Mouse (Mus musculus) embryonic facial prominence, embryonic 12.5 days (tissue): ENCODE data around the gene Tmprss6. TPM values are rescaled to one million over a fixed set of nuclear protein-coding genes. Genes with fewer than 3 reads are reported as not detected.
A peak's percentile ranks its signal among the peaks of the same experiment; 100 is the strongest.

ENCODE experiments used
- ATAC-seq: fragments of 200-750 bp; cut with Nextera tagmentation; 2 replicates; pipeline ENCODE4 v1.8.0; 2017; ENCODE audit not compliant: insufficient number of reproducible peaks, insufficient read depth, low FRiP score, low TSS enrichment
- H3K27ac ChIP-seq: fragments of 300-500 bp; sonication (generic); 2 replicates; pipeline ENCODE4 v1.5.1; 2016; ENCODE audit warnings: mild to moderate bottlenecking
- H3K27me3 ChIP-seq: fragments of 300-500 bp; sonication (generic); 2 replicates; pipeline ENCODE4 v1.6.1; 2016; ENCODE audit warnings: mild to moderate bottlenecking, moderate library complexity
- H3K36me3 ChIP-seq: fragments of 300-500 bp; sonication (generic); 2 replicates; pipeline ENCODE4 v1.6.1; 2016; ENCODE audit warnings: mild to moderate bottlenecking
- H3K4me1 ChIP-seq: fragments of 300-500 bp; sonication (generic); 2 replicates; pipeline ENCODE4 v1.6.1; 2016
- H3K4me2 ChIP-seq: fragments of 300-500 bp; sonication (generic); replicated peaks from 2 replicates; pipeline ENCODE4 v1.6.1; 2016; ENCODE audit warnings: mild to moderate bottlenecking, moderate library complexity
- H3K4me3 ChIP-seq: fragments of 300-500 bp; sonication (generic); 2 replicates; pipeline ENCODE4 v1.5.1; 2016; ENCODE audit warnings: mild to moderate bottlenecking
- H3K9ac ChIP-seq: fragments of 300-500 bp; sonication (generic); 2 replicates; pipeline ENCODE4 v1.6.1; 2016; ENCODE audit warnings: mild to moderate bottlenecking, moderate library complexity
- H3K9me3 ChIP-seq: fragments of 300-500 bp; sonication (generic); 2 replicates; pipeline ENCODE4 v1.6.1; 2016; ENCODE audit warnings: mild to moderate bottlenecking, moderate library complexity
- WGBS: fragments of 180-500 bp; shearing (Covaris S2); methylation state at CpG from one replicate; pipeline ENCODE4 v1.1.7; 2016; 5-methylcytosine and 5-hydroxymethylcytosine counted together
- polyA plus RNA-seq: library from polyadenylated mRNA; unstranded; fragments of >200 nt; fragmentation: Nextera tagmentation; extraction: Ambion mirVana; gene quantifications from 2 replicates; pipeline ENCODE4 v1.2.1, GENCODE M21; 2016

The Tmprss6 gene
- polyA plus RNA-seq, 1 experiment from 2014 or later: 1.4 TPM

DNA sequence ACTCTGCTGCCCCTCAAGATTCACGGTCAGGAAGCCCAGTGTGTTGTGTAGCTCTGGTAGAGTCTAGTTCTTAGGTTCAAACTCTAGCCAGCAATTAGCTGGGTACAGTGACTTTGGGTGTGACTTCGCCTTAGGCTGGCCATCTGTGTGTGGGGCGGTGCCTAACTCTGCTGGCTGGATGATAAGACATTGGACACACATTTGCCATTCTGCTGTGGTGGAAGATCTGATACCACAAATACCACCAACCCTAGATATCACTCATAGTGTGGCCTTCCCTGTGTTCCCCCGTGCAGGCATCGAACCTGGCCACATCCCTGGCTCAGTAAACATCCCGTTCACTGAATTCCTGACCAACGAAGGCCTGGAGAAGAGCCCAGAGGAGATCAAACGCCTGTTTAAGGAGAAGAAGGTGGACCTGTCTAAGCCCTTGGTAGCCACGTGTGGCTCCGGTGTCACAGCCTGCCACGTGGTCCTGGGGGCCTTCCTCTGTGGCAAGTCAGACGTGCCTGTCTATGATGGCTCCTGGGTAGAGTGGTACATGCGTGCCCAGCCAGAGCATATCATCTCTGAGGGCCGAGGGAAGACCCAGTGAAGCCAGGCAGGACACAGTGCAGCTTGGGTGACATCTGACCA is 55.2 kb downstream of the Tmprss6 start:
- Histone ChIP-seq H3K4me1 (peaks cover 11% of the 10 kb centered on the region; the same call in 1 of the 2 replicates), H3K27ac (no peak overlapping the region), H3K27me3 (peaks cover 41% of the 10 kb centered on the region), H3K9me3 (no peaks in the 10 kb centered on the region), H3K4me3 (no peak overlapping the region), H3K36me3 (no peaks in the 10 kb centered on the region), H3K4me2 (no peak overlapping the region), H3K9ac (no peak overlapping the region)
- WGBS: 89% methylated on average over 14 of the region's 14 CpGs
- ATAC-seq: no peak

DNA sequence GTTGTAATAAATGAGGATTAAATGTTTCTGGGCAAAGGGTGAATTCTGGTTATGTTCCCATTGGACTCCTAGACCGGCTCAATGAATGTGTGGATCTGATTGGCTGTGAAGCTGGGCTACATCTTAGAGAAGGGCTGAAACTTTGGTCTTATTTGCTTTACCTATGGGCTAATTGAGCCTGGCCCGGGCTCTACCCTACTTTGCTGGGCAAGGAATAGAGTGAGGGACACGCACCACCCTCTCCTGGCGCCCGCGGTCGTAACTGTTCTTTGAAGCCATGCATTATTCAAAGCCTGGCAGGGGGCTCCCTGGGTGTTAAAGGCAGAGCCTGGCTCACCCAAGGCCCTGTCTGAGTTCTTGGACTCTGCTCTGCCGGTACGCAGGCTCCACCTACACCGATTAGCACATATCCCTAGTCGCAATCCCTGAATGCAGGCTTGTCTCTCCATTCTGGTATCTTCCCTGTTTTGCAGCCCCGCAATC is 58.8 kb downstream of the Tmprss6 start:
- peak overlapping the region; percentile 47 for H3K4me2 ChIP-seq
- no peak overlapping the region for H3K27ac ChIP-seq
- ATAC-seq: no peak
- peak overlapping the region; percentile 25 for H3K4me3 ChIP-seq
- peaks cover 48% of the 10 kb centered on the region for H3K27me3 ChIP-seq
- H3K9me3 ChIP-seq: no peaks in the 10 kb centered on the region
- H3K9ac ChIP-seq: no peak overlapping the region
- peaks cover 29% of the 10 kb centered on the region; the same call in 1 of the 2 replicates for H3K4me1 ChIP-seq
- WGBS: 13% methylated on average over 12 of the region's 12 CpGs
- no peaks in the 10 kb centered on the region for H3K36me3 ChIP-seq

DNA sequence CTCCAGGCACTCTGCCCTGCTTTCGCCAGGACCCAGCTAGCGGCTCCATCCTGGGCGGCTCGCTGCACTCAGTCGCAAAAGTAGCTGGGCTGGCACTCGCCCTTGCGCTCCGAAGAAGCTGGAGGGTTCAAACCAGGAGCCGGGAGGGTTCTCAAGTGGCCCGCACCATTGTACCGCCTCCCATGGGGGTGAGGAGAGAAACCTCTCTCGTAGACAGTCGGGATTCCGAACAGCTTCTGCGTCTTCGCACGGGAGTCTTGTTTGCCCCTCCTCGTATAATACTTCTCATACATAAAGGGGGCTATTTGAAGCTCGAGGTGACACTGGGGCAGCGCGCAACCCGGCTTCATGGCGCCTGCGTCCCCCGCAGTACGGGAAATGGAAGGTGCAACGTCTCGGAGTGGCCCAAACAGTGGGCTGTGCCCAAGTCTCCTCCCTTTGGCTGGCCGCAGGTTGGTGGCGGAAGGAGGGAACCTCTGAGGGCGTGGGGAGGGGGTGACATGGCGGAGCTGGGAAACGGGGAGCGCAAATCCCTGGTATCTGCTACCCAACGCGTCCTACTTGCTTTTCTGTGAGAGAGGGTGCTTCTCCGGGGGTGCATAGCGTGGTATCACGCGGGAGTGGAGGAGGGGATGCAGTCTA is 62.0 kb downstream of the Tmprss6 start, which contains the start of gene Mpst:
Mpst (plus strand) TSS at position 124 of the 642 bp plus-strand sequence.
- Histone ChIP-seq H3K9me3 (no peaks in the 10 kb centered on the region), H3K9ac (peak within 1 kb of the TSS; percentile 69), H3K4me3 (peak within 1 kb of the TSS; percentile 60), H3K27ac (peak within 1 kb of the TSS; percentile 92), H3K27me3 (peaks cover 39% of the 10 kb centered on the region), H3K4me2 (peak within 1 kb of the TSS; percentile 91), H3K36me3 (no peaks in the 10 kb centered on the region), H3K4me1 (peaks cover 44% of the 10 kb centered on the region)
- WGBS: under 1% methylated on average over 40 of the region's 40 CpGs
- ATAC-seq: peak; percentile 78

DNA sequence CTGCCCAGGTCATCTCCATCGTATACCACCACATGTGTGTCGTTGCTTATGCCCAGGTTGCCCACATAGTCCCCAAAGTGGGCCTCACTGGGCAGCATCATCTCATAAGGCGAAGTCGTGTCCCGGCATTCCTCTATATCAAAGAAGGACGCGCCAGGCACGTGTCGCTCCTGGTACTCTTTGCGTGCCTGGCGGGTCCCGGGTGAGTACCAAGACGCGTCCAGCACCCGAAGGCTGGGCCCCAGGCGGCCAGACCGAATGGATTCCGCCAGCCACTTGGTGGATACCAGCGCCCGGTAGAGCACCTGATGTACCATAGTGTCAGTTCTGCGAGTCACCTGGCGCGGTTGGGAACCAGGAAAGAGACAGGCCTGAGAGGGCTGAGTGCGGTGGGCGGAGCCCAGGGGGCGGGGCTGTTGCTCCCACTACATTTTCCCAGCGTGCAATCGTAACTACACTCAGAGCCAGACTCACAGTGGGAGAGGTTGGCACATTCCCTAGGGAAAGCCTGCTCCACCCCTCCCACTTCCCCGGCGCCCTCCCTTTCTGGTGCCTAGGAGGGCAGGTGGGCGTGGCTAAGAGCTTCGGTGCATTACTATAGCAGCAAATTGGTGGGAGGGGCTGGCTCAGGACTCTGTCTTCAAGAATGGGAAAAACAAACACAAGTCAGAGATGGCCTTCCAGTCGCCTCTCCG is 62.8 kb downstream of the Tmprss6 start, which contains the start of gene Tst:
Tst (minus strand) TSS at position 391 of the 695 bp plus-strand sequence.
- H3K4me3 ChIP-seq: peak within 1 kb of the TSS; percentile 60
- H3K27me3 ChIP-seq: peaks cover 32% of the 10 kb centered on the region
- H3K9me3 ChIP-seq: no peaks in the 10 kb centered on the region
- ATAC-seq: peak; percentile 72
- peak within 1 kb of the TSS; percentile 69 for H3K9ac ChIP-seq
- no peaks in the 10 kb centered on the region for H3K36me3 ChIP-seq
- H3K4me1 ChIP-seq: peaks cover 44% of the 10 kb centered on the region
- peak within 1 kb of the TSS; percentile 92 for H3K27ac ChIP-seq
- H3K4me2 ChIP-seq: peak within 1 kb of the TSS; percentile 91
- 3% methylated on average over 34 of the region's 34 CpGs for WGBS

DNA sequence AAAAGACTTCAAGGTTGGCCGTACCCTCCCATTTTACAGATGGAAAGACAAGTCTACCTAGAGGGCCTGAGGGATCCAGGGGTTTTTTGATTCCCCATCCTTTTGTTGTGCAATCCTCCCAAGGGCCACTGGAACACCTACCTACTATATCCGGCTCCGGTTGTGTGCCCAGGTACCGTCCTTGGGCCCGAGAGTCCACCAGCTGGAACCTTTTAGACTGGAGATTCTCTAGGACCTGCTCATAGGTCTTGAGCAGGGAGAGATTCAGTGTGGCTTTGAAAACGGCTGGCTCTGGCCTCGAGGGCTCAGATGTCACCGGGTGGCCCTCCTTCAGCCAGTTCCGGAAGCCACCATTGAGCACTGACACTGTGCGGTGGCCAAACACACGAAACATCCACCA is 63.3 kb downstream of the Tmprss6 start:
- Histone ChIP-seq H3K4me2 (peak overlapping the region; percentile 91), H3K9ac (peak overlapping the region; percentile 69; the same call in 1 of the 2 replicates), H3K4me3 (peak overlapping the region; percentile 60), H3K36me3 (no peaks in the 10 kb centered on the region), H3K27me3 (peaks cover 26% of the 10 kb centered on the region), H3K4me1 (peaks cover 40% of the 10 kb centered on the region), H3K27ac (no peak overlapping the region), H3K9me3 (no peaks in the 10 kb centered on the region)
- WGBS: 50% methylated on average over 11 of the region's 11 CpGs
- no peak for ATAC-seq

DNA sequence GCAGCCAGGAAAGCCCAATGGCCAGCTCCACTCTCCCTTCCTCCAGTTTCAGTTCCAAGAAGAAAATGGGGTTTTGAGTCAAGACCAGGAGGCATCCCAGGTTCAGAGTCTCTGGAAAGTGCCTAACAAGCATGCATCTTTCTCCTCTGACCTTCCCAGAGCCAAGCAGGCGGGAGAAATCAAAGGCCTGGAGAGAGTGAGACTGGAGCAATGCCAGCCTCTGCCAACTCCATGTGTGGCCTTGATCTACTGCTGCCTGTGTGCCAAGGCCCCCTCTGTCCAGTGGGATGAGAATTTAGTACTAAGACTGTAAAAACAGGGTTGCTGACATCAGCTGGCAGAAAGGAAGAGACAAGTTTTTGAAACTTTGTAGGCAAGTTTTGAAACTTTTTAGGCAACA is 64.5 kb downstream of the Tmprss6 start:
- H3K4me3 ChIP-seq: no peak overlapping the region
- no peak overlapping the region for H3K9ac ChIP-seq
- H3K27me3 ChIP-seq: peaks cover 14% of the 10 kb centered on the region
- no peak for ATAC-seq
- H3K27ac ChIP-seq: no peak overlapping the region
- no peaks in the 10 kb centered on the region for H3K36me3 ChIP-seq
- no peaks in the 10 kb centered on the region for H3K9me3 ChIP-seq
- H3K4me1 ChIP-seq: peaks cover 36% of the 10 kb centered on the region
- H3K4me2 ChIP-seq: no peak overlapping the region
- WGBS: 58% methylated on average over 1 of the region's 1 CpGs

DNA sequence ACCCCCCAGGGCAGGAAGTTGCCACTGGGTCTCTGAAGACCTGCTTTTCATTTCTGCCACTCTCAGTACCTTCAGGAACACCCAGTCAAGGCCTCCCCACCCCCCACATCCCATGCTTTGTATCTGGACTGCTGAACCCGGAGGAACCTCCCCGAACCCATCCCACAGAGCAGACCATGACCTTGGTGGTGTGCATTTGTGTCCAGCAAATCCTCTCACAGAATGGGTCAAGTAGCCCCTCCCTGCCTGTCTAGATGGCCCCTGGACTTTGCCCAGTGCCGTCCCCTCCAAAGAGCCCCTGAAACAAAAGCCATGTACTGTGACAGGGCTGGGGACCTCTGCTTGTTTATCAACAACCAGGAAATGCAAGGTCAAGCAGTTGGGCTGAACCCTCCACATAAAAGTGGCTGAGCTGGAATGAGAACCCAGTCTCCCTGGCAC is 65.1 kb downstream of the Tmprss6 start:
- no peak overlapping the region for H3K9ac ChIP-seq
- WGBS: 48% methylated on average over 3 of the region's 3 CpGs
- H3K4me2 ChIP-seq: no peak overlapping the region

DNA sequence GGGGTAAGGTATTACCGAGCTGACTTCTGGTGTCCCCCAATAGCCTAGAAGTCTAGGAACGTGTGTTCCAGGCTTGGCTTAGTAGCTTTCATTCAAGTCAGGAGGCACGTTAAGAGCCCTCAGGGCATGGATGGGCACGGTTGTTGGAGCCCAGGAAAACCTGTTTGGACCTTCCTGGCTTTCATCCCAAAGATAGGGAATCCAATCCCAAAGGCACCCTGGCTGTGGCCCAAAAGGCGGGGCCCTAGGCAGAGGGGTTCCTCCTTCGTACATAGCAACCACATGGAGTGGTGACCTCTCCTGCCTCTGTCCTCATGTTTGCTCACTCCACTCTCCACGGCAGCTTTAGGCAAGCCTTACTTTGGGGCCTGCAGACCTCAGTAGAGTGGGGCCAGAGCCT is 66.0 kb downstream of the Tmprss6 start:
- Histone ChIP-seq H3K27me3 (peaks cover under 1% of the 10 kb centered on the region; the same call in 1 of the 2 replicates), H3K4me1 (peaks cover 32% of the 10 kb centered on the region), H3K4me3 (no peak overlapping the region), H3K4me2 (no peak overlapping the region), H3K9ac (no peak overlapping the region), H3K36me3 (no peaks in the 10 kb centered on the region), H3K27ac (no peak overlapping the region), H3K9me3 (no peaks in the 10 kb centered on the region)
- WGBS: 73% methylated on average over 7 of the region's 7 CpGs
- ATAC-seq: no peak

More for the DNA sequence above, 65.1 kb downstream of the Tmprss6 start:
- peaks cover 8% of the 10 kb centered on the region for H3K27me3 ChIP-seq
- no peak overlapping the region for H3K27ac ChIP-seq
- no peak overlapping the region for H3K4me3 ChIP-seq
- no peaks in the 10 kb centered on the region for H3K36me3 ChIP-seq
- peaks cover 36% of the 10 kb centered on the region for H3K4me1 ChIP-seq
- no peak for ATAC-seq
- no peaks in the 10 kb centered on the region for H3K9me3 ChIP-seq

DNA sequence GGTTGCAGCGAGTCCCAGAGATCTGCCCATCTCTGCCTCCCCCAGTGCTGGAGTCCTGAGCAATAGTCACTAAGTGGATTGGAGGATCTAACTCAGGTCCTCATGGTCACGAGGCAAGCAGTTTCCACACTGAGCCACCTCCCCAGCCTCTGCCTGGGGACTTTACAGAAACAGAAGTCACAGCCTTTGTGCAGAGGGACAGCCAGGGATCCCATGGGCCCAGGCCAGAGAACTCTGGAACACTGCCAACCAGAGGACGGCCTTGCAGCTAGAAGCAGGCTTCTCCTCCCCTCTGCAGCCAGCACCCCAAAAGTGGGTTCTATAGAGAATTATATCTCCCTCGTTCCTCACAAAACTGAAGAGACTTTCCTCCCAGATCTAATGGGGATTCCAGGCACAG is 66.5 kb downstream of the Tmprss6 start:
- H3K9me3 ChIP-seq: no peaks in the 10 kb centered on the region
- H3K27ac ChIP-seq: no peak overlapping the region
- ATAC-seq: no peak
- no peak overlapping the region for H3K4me3 ChIP-seq
- no peak overlapping the region for H3K9ac ChIP-seq
- WGBS: 70% methylated on average over 4 of the region's 4 CpGs
- peaks cover 27% of the 10 kb centered on the region for H3K4me1 ChIP-seq
- H3K27me3 ChIP-seq: no peaks in the 10 kb centered on the region
- H3K36me3 ChIP-seq: no peaks in the 10 kb centered on the region
- H3K4me2 ChIP-seq: no peak overlapping the region

DNA sequence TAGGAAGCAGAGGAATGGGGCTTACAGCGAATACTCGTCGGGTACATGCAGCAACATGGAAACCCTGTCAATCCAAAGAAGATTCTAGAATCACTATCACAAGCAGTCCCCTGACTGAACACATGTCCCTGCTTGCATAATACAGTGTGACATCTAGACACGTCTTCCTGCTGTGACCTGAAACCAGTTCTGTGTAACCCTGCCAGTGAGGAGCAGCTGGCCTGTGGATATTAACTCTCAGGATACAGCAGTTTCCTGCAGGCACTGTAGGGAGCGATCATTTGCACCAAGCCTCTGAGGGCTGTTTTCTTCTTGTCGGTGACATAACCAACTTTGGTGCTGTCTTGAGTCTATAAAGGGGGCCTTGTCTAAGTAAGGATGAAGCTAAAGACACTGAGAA is 67.1 kb downstream of the Tmprss6 start:
- Histone ChIP-seq H3K9ac (no peak overlapping the region), H3K4me1 (peaks cover 26% of the 10 kb centered on the region), H3K27me3 (no peaks in the 10 kb centered on the region), H3K4me2 (no peak overlapping the region), H3K9me3 (no peaks in the 10 kb centered on the region), H3K36me3 (no peaks in the 10 kb centered on the region), H3K27ac (no peak overlapping the region), H3K4me3 (no peak overlapping the region)
- WGBS: 70% methylated on average over 6 of the region's 6 CpGs
- no peak for ATAC-seq

DNA sequence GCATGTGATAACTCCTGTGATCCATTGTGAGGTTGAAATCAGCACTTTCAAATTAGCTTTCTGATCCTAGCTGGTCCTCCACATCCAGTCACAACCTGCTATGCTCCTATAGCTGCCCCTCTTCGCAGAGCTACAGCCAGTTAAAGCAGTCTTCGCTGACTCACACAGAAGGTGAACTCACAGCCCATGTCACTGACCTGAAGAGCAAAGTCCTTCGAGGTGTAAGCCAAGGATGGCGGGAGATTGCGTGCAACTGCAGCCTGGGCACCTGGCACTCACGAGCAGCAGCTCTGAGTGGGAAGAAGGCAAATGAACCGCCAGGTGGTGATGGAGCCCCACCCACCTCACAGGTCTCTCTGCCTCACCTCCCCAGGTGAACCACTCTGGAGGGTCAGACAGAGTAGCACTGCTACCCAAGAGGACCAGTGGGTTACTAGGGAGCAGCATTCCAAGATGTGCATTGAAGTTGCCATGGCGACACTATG is 72.9 kb downstream of the Tmprss6 start, which contains the start of gene Tex33:
Tex33 (minus strand) TSS at position 435 of the 485 bp plus-strand sequence.
- no peaks in the 10 kb centered on the region for H3K4me1 ChIP-seq
- H3K9ac ChIP-seq: no peak within 1 kb of the TSS
- no peaks in the 10 kb centered on the region for H3K36me3 ChIP-seq
- no peaks in the 10 kb centered on the region for H3K9me3 ChIP-seq
- H3K4me3 ChIP-seq: no peak within 1 kb of the TSS
- WGBS: 78% methylated on average over 8 of the region's 8 CpGs
- H3K27me3 ChIP-seq: no peaks in the 10 kb centered on the region
- no peak for ATAC-seq
- H3K4me2 ChIP-seq: no peak within 1 kb of the TSS
- H3K27ac ChIP-seq: no peak within 1 kb of the TSS
